Mouse (Mus musculus) activated CD4-positive, CD25-positive, alpha-beta regulatory T cell, adult 4 months (primary cell): ENCODE data around the gene Psmb3. TPM values are rescaled to one million over a fixed set of nuclear protein-coding genes. Genes with fewer than 3 reads are reported as not detected.

Experiments used
- polyA plus RNA-seq, 2 experiments: library from polyadenylated mRNA; unstranded; fragments of 100-300 nt; shearing (Covaris generic); gene quantifications; one replicate each; pipeline ENCODE4 v1.2.1; 2017

Gene Psmb3
- polyA plus RNA-seq, 2 experiments from 2014 or later = 422 to 486 TPM

Other genes with a start within 250 kb of the Psmb3 start
- not detected for gene 4933428G20Rik, start 203.1 kb upstream of the Psmb3 start, polyA plus RNA-seq
- gene Srcin1, start 127.2 kb upstream of the Psmb3 start, polyA plus RNA-seq = not detected
- gene Epop, start 73.7 kb upstream of the Psmb3 start, polyA plus RNA-seq = under 1 TPM; 0.40 to 0.61 TPM
- gene Mllt6, start 40.0 kb upstream of the Psmb3 start, polyA plus RNA-seq = 10 to 100 TPM; 13.9 to 15.2 TPM
- 10 to 100 TPM; 91.3 to 99.5 TPM for gene Cisd3, start 17.6 kb upstream of the Psmb3 start, polyA plus RNA-seq
- gene Pcgf2, start 2.9 kb upstream of the Psmb3 start, polyA plus RNA-seq = 1 to 10 TPM; 3.1 to 4.7 TPM
- gene Pip4k2b, start 41.3 kb downstream of the Psmb3 start, polyA plus RNA-seq = 1 to 10 TPM; 2.0 to 2.3 TPM
- gene Cwc25, start 63.2 kb downstream of the Psmb3 start, polyA plus RNA-seq = 10 to 100 TPM; 21.3 to 22.8 TPM
- under 1 TPM in 1 of 2 experiments, not detected in 1; 0.74 TPM for gene 1700001P01Rik, start 72.5 kb downstream of the Psmb3 start, polyA plus RNA-seq
- gene Rpl23, start 79.0 kb downstream of the Psmb3 start, polyA plus RNA-seq = 1,000 to 10,000 TPM; 1,077 to 1,095 TPM
- 10 to 100 TPM; 44.4 to 52.4 TPM for gene Lasp1, start 95.6 kb downstream of the Psmb3 start, polyA plus RNA-seq
- 1 to 10 TPM; 1.6 to 1.7 TPM for gene B230217C12Rik, start 137.4 kb downstream of the Psmb3 start, polyA plus RNA-seq
- gene Fbxo47, start 180.8 kb downstream of the Psmb3 start, polyA plus RNA-seq = under 1 TPM; 0.29 to 0.74 TPM